Mouse (Mus musculus) heart, adult 9 months (tissue): ENCODE data around the gene Hebp1.

Source experiments
- DNase-seq, 2 experiments: peaks; one replicate each; pipeline ENCODE4 v3.0.0; 2022; ENCODE audit warnings: low spot score in 2 of 2

Gene Hebp1

DNA sequence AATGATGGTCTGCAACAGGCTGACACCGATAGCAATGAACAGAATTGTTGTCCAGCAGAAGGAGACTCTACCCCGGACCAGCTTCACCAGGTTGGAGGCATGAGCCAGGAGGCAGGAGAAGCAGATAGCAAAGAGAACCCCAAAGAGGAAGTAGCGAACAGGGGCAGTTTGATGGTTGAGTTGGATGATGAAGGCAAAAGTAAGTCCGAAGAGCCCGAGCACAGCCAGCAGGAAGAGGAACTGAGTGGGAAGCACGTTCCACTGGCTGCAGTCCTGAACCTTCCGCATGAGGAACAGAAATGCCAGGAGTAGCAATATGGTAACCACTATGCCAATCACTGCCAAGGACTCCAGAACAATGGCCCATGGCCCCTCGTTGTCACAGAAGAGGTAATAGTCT is 81.3 kb downstream of the Hebp1 start:
- no peak for DNase-seq

DNA sequence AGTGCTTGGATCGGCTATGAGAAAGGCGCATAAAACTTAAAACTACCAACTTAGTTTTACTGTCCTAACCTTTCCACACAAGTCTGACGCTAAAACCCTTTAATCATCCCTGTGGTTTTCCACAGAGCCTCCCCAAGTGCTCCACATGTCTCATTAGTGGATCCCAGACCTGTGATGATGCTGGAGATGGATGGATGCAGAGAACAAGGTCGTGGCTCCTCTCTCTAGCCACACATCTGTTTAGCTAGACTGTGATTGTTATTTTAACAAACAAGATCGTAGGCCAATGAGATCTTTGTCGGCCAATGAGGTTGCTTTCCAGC is 84.7 kb downstream of the Hebp1 start:
- DNase-seq, result no peak

GRCm38 (mm10) chr6:135112411-135113113 is 85.3 kb downstream of the Hebp1 start:
- DNase-seq, result no peak

DNA sequence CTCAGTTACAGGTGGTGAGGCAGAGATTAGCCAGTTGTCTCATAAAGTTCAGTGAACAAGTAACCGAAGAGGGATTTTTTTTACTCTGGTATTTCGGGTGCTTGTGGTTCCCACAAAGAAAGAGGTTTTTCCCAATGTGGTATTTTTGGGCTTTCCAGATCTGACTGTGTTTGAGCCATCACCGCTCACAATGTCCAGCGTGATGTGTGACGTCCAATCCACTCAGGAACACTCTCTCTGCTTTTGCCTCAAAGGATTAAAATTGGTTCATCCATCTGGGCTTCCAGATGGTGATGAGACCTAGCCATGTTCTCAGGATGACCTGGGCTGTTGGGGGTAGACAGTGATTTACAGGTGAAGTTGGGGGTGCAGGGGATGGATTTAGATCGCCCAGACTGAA is 90.8 kb downstream of the Hebp1 start:
- no peak for DNase-seq

DNA sequence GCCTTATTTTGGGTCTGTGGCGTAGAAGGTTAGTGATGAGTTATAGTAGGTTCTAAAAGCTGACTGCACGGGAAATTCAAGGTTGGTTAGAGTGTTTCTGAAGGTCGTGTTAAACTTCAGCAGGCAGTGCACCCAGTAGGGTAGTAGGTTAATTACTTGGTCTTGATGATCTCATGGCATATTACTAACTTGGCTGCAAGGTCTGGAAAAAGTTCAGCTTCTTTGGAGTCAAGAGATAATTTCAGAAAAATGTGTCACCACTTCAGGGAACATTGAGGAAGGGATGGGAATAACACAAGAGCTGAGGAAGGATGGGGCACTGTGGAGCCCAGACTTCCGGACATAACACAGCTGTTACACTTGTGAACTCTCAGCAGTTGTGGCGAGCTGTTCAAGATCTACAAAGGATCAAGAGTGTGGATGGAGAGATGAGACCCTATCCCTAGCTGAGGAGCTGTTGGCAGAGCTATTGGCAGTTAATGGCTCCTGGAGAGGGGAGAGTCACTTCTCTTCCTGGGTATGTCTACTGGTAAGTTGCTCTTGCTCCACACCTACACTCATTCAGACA is 95.0 kb downstream of the Hebp1 start:
- peak; percentile 7 for DNase-seq

GRCm38 (mm10) chr6:135100787-135101472 is 96.9 kb downstream of the Hebp1 start:
- no peak for DNase-seq

GRCm38 (mm10) chr6:135092798-135093470 is 104.9 kb downstream of the Hebp1 start:
- no peak for DNase-seq

- DNase-seq, result no peak
These were observed 107.2 kb downstream of the Hebp1 start for GRCm38 (mm10) chr6:135090661-135091060.

- no peak for DNase-seq
These were observed 108.0 kb downstream of the Hebp1 start for GRCm38 (mm10) chr6:135089786-135090185.

DNA sequence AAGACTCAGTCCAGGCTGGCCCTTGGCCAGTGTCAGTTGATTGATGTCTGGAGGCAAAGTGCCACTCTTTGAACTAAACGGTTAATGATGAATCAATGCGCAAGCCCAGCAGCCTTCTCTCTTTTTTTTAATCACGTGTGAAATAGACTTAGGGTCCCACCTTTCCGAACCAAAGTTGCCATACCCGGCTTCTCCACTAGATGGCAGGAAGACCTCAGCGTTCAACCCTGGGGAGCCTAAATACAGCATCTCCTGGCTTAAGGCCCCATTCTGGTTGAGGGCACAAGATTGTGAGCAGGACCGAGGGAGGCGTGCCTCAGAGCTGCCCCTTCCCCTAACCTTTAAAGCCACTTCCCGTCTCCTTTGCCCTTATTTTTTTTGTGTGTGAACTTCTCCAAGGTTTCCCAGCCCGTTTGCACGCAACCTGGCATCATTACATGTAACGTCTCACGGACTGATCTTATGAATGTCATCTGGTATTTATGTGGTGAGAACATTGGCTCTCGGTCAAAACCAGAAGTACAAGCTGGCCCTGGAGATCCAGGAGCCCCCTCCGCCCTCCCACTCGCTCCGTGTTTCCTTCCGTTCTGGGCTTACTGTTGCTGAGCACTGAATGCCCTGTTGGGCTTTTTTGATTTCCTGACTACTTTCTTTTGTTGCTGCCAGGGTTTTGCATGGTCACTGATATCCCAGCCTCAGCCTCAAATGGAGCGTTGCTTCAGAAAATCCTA is 109.9 kb downstream of the Hebp1 start:
- peak; percentile 35 to 69 for DNase-seq
